Mouse (Mus musculus) left cerebral cortex, postnatal 10 days (tissue): ENCODE data around the gene Knop1. TPM values are rescaled to one million over a fixed set of nuclear protein-coding genes. Genes with fewer than 3 reads are reported as not detected.

Experiments used
- DNase-seq, 2 experiments: peaks; one replicate each; pipeline ENCODE4 v3.0.0; 2021 to 2022; ENCODE audit warnings: low spot score in 2 of 2, mixed read lengths in 1 of 2; ENCODE audit errors: extremely low spot score in 1 of 2
- intact Hi-C: fragments of 180-260 bp; cut with DNase I; formaldehyde crosslinking; loops from one replicate; pipeline ENCODE4 v1.15.1; 2025
- total RNA-seq, 2 experiments: library from RNA; stranded (reverse); gene quantifications; 2 replicates each; pipeline ENCODE4 v1.2.3; 2021

The Knop1 gene
- total RNA-seq, 2 experiments from 2014 or later, result 42.4 to 43.0 TPM

- DNase-seq, result no peak
- intact Hi-C loops, result no loop called here
Observed at GRCm38 (mm10) chr7:118850676-118851290, 5.3 kb downstream of the Knop1 start.

GRCm38 (mm10) chr7:118849543-118850250, 6.4 kb downstream of the Knop1 start:
- intact Hi-C loops, result no loop called here
- DNase-seq, result no peak

DNA sequence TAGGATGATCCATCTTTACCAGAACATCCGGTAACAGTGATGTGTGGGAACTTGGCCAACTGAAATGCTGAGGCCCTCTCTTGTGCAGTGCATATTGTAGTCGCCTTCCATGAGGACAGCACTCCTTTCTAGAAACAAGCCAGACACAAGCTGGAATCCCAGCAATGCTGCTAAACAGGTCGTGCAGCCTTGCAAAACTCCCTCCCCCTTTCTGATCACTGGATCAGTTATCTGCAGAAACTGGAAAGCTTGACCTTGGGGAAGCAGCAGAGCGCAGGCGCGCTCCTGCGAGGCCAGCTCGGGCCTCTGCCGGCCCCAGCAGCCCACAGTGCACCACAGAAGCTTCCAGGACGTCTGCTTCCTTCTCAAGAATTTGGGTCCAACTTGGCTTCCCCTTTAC, 7.3 kb downstream of the Knop1 start:
- intact Hi-C loops, result no loop called here
- DNase-seq, result no peak

DNA sequence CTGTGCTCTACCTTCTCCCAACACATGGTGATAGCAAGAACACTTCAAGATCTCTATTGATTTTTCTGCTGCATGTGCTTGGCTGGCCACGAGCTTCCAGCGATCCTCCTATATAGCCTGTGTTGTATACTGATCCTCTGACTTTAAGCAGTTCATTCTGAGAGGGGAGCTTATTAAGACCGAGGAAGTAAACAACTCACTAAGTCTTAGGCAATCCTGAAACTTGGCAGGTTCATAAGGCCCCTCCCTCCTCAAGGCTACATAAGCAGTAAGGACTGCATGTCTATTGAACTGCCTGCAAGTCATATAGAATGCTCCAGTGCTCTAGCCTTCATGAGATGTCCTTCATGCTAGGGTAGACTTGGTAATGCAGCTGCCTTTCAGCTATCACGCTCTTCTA, 9.7 kb downstream of the Knop1 start:
- DNase-seq, result no peak
- intact Hi-C loops, result no loop called here

DNA sequence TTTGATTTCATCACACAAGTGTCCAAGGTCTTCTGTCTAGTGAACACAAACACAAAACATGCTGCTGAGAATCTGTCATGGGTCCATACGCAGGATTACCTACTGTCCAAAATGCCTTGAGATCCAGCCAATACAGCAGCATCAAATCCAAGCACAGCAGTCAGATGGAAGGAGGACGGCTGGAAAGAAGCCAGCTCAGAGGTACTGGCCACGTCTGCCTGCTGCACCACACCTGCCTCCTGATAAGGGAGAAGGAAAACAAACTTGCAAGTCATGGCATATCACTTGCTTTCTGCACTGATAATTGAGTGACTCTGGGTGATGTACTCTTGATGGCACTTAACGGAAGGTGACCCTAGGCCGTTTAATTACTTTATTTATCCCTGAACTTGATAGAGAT, 10.9 kb downstream of the Knop1 start:
- no peak for DNase-seq
- intact Hi-C loops, result no loop called here

- intact Hi-C loops, result no loop called here
- no peak for DNase-seq
Observed at GRCm38 (mm10) chr7:118842938-118843337, 13.1 kb downstream of the Knop1 start.

GRCm38 (mm10) chr7:118841796-118842195, 14.3 kb downstream of the Knop1 start:
- DNase-seq, result no peak
- intact Hi-C loops, result no loop called here

- intact Hi-C loops, result no loop called here
- DNase-seq, result peak in 1 of 2 experiments; percentile 46
Observed at GRCm38 (mm10) chr7:118841030-118841745, 14.9 kb downstream of the Knop1 start.

GRCm38 (mm10) chr7:118837901-118838300, 18.2 kb downstream of the Knop1 start:
- intact Hi-C loops, result no loop called here
- no peak for DNase-seq

- intact Hi-C loops, result no loop called here
- DNase-seq, result peak in 1 of 2 experiments; percentile 55
Observed at GRCm38 (mm10) chr7:118827975-118828416, 28.1 kb downstream of the Knop1 start.

DNA sequence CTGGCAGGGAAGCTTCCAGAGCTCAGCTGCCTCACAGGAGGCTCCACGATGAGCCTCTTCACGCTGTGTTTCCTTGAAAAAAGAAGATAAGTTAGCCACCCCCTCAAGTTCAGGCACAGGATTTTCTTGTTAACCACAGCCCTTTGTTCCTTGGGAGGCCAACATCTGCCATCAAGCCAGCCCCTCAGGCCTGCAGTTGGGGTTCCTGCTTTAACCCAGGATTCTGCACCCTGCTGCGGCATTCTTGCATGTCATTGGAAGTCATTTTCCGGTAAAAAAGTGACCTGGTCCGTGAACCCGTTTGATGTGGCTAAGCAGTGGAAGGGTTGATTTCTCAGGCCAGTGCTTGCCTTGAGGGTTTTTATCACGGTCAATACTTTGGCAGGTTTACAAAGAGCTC, 31.6 kb downstream of the Knop1 start:
- no peak for DNase-seq
- intact Hi-C loops, result no loop called here

GRCm38 (mm10) chr7:118821887-118822556, 34.0 kb downstream of the Knop1 start:
- no peak for DNase-seq

DNA sequence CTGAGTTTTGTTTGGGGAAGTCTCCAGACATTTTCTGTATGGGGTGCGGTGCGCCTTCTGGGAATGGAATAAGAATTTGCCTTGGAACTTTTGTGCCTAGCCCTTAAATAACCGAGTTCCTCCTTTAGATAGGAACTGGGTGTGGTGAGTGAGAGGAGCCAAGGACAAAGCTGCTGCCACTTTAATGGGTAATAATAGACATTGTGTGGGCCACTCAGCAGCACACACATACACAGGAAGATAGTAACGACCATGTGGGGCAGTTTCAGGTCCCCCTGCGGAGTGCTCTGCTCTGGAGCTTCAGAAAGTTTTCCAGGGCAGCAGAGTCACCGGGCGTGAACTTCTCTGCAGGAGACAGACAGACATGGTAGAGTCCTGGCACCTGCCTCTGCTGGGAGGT, 34.7 kb downstream of the Knop1 start:
- intact Hi-C loops, result no loop called here
- DNase-seq, result no peak

More at GRCm38 (mm10) chr7:118821887-118822556, 34.0 kb downstream of the Knop1 start:
- intact Hi-C loops, result no loop called here

GRCm38 (mm10) chr7:118819666-118820065, 36.4 kb downstream of the Knop1 start:
- intact Hi-C loops, result no loop called here
- no peak for DNase-seq

DNA sequence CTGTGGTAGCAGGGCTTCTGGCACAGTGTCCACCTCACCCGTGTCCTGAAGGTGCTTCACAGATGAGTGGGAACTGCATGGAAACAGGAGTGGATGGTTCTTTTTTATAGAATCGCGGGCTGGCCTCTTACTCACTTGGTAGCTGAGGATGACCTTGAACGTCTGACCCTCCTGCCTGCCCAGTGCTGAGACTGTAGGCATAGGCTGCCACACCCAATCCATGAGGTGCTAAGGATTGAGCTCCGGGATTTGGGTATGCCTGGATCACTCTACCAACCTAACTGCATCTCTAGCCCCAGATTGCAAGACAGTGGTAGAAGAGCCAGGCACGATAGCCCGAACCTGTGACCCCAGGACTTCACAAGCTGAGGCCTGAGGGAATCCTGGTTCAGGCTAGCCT, 38.3 kb downstream of the Knop1 start:
- no peak for DNase-seq
- intact Hi-C loops, result no loop called here

GRCm38 (mm10) chr7:118816275-118816674, 39.8 kb downstream of the Knop1 start:
- DNase-seq, result no peak
- intact Hi-C loops, result no loop called here

- intact Hi-C loops, result no loop called here
- no peak for DNase-seq
Observed at GRCm38 (mm10) chr7:118813592-118813991, 42.5 kb downstream of the Knop1 start.

GRCm38 (mm10) chr7:118811407-118812106, 44.5 kb downstream of the Knop1 start:
- intact Hi-C loops, result no loop called here
- DNase-seq, result no peak

DNA sequence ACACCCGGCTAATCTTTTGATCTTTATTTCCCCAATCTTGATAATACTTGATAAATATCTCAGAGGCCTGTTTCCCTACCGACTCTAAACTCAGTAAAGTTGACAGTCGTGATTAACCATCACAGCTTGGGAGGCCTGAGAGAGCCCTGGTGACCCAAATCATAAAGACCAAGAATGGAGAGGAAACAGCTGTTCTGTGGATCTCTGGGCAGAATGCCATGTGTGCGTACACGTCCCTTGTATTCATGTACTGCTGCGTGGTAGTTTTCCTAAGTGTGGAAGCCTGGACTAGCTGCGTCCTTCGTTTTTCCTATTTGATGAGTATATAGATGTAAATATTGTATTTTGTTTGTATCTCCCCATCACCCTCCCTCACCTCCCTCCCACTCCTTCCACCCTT, 48.2 kb downstream of the Knop1 start:
- intact Hi-C loops, result no loop called here
- peak in 1 of 2 experiments; percentile 65 for DNase-seq
